Mouse (Mus musculus) gonadal fat pad, adult 2 months (tissue): ENCODE data around the gene Defb25. TPM values are rescaled to one million over a fixed set of nuclear protein-coding genes. Genes with fewer than 3 reads are reported as not detected.
"Not testable (repeated sequence)": the region's sequence is repeated elsewhere in the genome, so short reads cannot be mapped to it uniquely, and the experiment has no call there.

Experiments used
- DNase-seq: peaks from one replicate; pipeline ENCODE4 v3.0.0-alpha.2; 2012; ENCODE audit warnings: low read depth
- polyA plus RNA-seq: library from polyadenylated mRNA; depleted of rRNA; stranded (reverse); fragments of >200 nt; gene quantifications from 2 replicates; pipeline ENCODE4 v1.2.3, GENCODE M21; 2012; rRNA removed

Defb25 gene
- 6,893 and 7,961 TPM in 2 replicates for polyA plus RNA-seq

- no peak for DNase-seq
These were observed at the start of gene Defb25 for GRCm38 (mm10) chr2:152622953-152623352. Defb25 (minus strand) TSS chr2:152623053.

GRCm38 (mm10) chr2:152672166-152672565 lies 49.3 kb upstream of the Defb25 start:
- DNase-seq = no peak

- DNase-seq = no peak
These were observed 48.8 kb upstream of the Defb25 start for GRCm38 (mm10) chr2:152671642-152671999.

GRCm38 (mm10) chr2:152670983-152671641 lies 48.3 kb upstream of the Defb25 start:
- no peak for DNase-seq

- no peak for DNase-seq
These were observed 47.0 kb upstream of the Defb25 start for GRCm38 (mm10) chr2:152669639-152670484.

- DNase-seq = peak; percentile 42
These were observed 46.4 kb upstream of the Defb25 start, which contains the start of gene H13 for GRCm38 (mm10) chr2:152669256-152669638. H13 (plus strand) TSS chr2:152669461.

GRCm38 (mm10) chr2:152666191-152666590 lies 43.3 kb upstream of the Defb25 start:
- DNase-seq = not testable (repeated sequence)

GRCm38 (mm10) chr2:152661163-152661562 lies 38.3 kb upstream of the Defb25 start:
- DNase-seq = no peak

- DNase-seq = no peak
These were observed 34.5 kb upstream of the Defb25 start for GRCm38 (mm10) chr2:152657398-152657797.

- DNase-seq = no peak
These were observed 31.2 kb upstream of the Defb25 start for GRCm38 (mm10) chr2:152653874-152654715.

- DNase-seq = no peak
These were observed 30.2 kb upstream of the Defb25 start for GRCm38 (mm10) chr2:152652901-152653620.

GRCm38 (mm10) chr2:152639406-152640113 lies 16.7 kb upstream of the Defb25 start:
- DNase-seq = no peak

- DNase-seq = no peak
These were observed 16.0 kb upstream of the Defb25 start for GRCm38 (mm10) chr2:152638865-152639264.

GRCm38 (mm10) chr2:152637381-152637780 lies 14.5 kb upstream of the Defb25 start:
- DNase-seq = no peak

GRCm38 (mm10) chr2:152637006-152637322 lies 14.1 kb upstream of the Defb25 start:
- DNase-seq = no peak

- no peak for DNase-seq
These were observed 13.6 kb upstream of the Defb25 start for GRCm38 (mm10) chr2:152636246-152637005.

- DNase-seq = no peak
These were observed 11.5 kb upstream of the Defb25 start for GRCm38 (mm10) chr2:152634311-152634710.

GRCm38 (mm10) chr2:152633334-152633733 lies 10.5 kb upstream of the Defb25 start:
- DNase-seq = no peak

- DNase-seq = no peak
These were observed 7.1 kb upstream of the Defb25 start for GRCm38 (mm10) chr2:152629904-152630303.

- no peak for DNase-seq
These were observed 6.4 kb upstream of the Defb25 start for GRCm38 (mm10) chr2:152629239-152629638.
